Mouse (Mus musculus) gastrocnemius, postnatal 10 days (tissue): ENCODE measurements at regions not wholly inside any gene's neighbourhood (a gene's known extent, or its start where the extent isn't known, plus 50 kb on each side); places are given as distances from the start of the nearest gene placed in this dataset.

Experiments used
- DNase-seq: peaks from one replicate; pipeline ENCODE4 v3.0.0; 2021; ENCODE audit warnings: mixed read lengths

GRCm38 (mm10) chr16:92966069-92966866 is 140.3 kb upstream of the Runx1 start:
- DNase-seq = no peak

DNA sequence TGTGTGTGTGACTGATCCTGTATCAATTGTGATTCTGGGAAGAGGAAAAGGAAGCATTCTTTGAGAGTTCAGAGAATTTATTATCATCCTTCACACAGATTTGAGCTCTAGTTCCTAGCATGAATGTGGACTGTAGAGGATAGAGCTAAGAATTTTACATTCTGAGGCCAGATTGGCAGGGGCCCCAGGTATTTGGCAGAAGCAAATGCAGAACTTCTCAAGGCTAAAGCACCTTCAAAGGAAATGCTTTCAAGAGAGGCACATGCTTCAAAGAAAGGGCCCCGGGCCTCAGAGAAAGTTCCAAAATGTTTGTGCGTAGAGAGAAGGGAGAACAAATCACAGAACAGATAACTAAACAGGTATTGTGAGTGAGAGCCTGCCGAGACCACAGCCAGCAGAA is 139.7 kb upstream of the Runx1 start:
- DNase-seq = peak; percentile 31

GRCm38 (mm10) chr16:92963582-92963981 is 137.6 kb upstream of the Runx1 start:
- DNase-seq = no peak

- DNase-seq = no peak
Measured at GRCm38 (mm10) chr16:92961361-92961760, 135.4 kb upstream of the Runx1 start.

GRCm38 (mm10) chr16:92960740-92961139 is 134.8 kb upstream of the Runx1 start:
- no peak for DNase-seq

GRCm38 (mm10) chr16:92958967-92959366 is 133.0 kb upstream of the Runx1 start:
- no peak for DNase-seq

GRCm38 (mm10) chr16:92958146-92958545 is 132.2 kb upstream of the Runx1 start:
- no peak for DNase-seq

GRCm38 (mm10) chr16:92955508-92955907 is 129.6 kb upstream of the Runx1 start:
- no peak for DNase-seq

DNA sequence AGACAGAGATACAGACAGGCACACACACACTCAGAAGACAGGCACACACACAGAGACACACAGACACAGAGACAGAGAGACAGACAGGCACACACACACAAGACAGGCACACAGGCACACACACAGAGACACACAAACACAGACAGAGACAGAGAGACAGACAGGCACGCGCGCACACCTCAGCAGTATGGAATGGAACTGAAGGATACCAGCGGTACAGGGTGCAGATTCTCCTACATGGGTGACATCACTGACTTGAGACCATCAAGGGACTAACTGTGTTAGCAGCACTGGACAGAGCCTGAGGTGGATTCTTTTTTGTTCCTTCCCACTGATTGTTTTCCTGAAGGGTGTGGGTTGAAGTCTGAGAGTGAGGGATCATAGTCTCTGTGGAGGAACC is 129.1 kb upstream of the Runx1 start:
- DNase-seq = no peak

GRCm38 (mm10) chr16:92953936-92954654 is 128.1 kb upstream of the Runx1 start:
- peak; percentile 76 for DNase-seq

- no peak for DNase-seq
Measured at GRCm38 (mm10) chr16:92952336-92953097, 126.6 kb upstream of the Runx1 start.

DNA sequence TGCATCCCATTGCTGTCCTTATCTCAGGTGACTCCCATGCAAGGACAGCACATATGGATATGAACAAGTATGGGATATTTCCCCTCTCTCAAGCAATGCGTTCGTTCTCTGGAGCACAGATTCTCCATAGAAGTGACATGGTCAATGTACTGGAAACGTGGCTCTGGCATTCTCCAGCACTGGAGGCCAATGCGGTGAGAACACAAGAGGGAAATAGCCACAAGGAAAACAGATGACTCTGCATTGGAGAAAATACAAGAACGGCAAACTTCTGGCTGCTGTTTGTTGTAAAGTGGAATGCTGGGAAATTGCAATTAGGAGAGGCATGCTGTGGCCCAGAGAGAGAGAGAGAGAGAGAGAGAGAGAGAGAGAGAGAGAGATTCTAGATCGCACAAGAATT is 125.6 kb upstream of the Runx1 start:
- DNase-seq = no peak

GRCm38 (mm10) chr16:92948494-92948893 is 122.5 kb upstream of the Runx1 start:
- no peak for DNase-seq

- no peak for DNase-seq
Measured at GRCm38 (mm10) chr16:92946554-92946953, 120.6 kb upstream of the Runx1 start.

DNA sequence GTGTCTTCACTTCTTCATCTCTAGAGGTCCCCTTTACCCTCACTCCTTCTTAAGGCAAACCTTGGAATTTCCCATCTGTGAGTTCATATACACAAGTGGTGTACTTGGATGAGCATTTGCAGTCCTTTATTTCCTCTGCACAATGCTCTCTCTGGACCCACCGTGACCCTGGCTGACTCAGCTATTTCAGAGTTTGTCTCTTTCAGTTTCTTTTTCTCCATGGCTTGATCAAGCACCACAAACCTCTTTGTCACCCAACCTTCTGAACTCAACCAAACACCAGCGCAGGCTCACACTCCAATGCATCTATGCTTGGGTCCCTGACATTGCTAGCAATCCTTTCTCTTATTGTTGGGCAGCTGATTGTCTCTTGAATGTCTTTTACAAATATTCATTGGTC is 118.0 kb upstream of the Runx1 start:
- no peak for DNase-seq

- DNase-seq = no peak
Measured at GRCm38 (mm10) chr16:92939618-92940017, 113.7 kb upstream of the Runx1 start.

DNA sequence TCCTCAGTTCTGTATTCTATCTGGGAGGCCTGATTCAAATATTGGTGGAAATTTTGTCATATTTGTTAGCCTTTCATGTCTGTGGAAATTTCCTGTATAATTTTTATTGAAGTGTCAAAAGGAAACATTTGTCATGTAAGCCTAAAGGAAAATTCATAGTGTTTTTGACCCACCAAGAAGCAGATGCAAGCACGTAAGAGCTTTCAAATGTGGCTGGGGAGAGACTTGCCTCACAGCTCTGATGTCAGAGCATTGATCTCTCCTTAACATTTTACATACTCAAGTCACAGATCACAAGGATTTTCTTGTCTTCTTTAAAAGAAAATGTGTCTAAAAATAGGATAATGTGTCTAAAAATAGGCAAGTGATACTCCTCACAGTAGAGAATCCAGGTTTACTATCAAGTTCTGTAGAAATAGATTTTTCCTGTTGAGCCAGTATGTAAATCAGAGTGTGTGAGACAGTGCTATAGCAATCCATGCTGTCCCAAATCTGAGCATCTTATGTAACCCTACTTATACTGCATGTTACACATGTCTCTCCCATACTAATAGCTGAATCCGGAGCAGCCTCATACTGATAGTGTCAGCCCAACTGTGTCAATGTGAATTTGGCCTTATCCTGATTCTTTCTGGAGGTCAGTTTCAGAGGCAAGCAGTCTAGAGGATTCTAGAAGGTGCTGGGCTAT is 110.0 kb upstream of the Runx1 start:
- no peak for DNase-seq

DNA sequence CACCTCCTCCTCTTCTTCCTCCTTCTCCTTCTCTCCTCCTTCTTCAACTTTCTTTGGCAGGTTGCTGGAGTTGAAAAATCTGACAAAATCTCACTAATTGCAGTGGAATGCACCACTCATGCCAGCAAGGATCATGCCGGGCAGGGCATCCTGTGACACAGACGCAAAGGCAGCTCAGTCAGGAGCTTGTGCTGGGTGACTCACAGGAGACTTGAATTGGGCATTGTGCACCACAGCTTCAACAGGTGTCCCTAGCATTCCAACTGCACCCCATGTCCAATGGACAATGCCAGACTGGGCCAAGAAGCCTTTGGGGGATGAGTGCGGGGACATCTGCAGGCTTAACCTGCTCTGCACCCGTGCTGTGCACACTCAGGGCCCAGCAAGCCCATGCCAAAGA is 104.2 kb upstream of the Runx1 start:
- DNase-seq = no peak

DNA sequence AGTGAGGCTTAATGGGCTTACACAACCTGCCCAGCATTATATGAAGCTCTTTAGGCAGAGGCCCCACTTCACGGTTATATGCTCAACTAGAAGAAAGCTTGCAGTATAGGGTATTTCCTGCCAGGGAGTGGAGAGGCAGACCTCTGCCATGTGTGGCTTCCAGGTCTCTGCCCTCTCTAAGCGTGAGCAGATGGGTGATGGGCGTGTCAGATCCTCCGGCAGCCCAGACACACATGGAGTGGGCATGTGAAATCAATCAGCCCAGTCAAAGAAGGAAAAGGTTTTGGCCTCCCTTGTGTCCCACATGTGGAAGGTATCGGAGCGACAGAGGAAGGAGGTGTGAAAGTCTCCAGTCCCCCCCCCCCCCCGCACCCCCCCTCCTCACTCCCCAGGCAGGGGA is 102.3 kb upstream of the Runx1 start:
- DNase-seq = no peak

DNA sequence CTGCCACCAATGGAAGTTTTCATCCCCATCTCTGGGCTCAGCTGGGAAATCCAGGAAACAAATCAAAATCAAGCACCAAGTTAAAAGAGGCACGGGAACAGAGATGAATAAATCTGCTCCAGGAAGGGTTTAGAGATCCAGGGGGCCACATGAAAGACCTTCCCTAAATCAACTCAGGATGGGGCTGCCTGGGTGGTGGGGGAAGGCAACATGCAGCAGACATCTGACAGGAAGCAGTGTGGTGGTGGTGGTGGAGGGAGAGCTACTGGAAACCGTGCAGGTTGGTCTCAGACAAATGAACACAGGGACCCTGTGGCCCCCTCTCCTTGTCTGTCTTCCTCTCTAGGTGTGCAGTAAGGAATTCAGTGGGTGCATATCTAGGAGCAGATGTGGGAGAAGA is 101.7 kb upstream of the Runx1 start:
- no peak for DNase-seq

DNA sequence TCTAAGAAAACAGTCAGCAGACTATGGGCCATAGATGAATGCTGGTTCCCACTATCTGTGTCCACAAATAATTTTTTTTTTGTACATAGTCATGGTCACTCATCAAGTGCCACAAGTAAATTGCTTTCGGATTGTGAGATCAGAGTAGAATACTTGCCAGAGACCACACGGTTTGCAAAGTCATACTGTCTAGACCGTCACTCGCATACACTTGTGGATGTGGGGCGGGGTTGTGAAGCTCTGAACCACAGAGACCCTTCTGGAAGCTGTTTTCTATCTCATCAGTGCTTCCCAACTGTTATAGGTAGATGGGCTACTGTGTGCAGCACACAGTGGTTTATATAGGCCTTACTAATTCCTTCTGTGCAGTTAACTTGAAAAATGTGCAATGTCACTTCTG is 100.9 kb upstream of the Runx1 start:
- no peak for DNase-seq

GRCm38 (mm10) chr16:92920947-92921346 is 95.0 kb upstream of the Runx1 start:
- no peak for DNase-seq

DNA sequence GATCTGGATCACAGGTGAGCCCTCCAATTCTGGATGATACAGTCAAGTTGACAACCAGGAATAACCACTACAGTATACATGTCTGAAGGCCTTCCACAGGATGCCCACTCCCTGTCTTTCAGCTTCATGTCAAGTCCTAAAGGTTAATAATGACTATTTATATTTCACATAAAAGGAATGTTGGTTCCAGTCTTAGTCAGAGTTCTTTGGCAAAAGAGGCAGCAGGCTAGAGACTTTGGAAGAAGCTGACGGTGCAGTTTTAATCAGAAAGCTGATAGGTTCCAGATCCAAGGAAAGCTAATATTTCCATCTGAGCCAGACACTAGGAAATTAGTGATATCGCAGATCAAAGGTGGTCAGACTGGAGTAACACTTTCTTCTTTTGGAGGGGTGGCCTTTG is 91.4 kb upstream of the Runx1 start:
- DNase-seq = no peak
